Mouse (Mus musculus) midbrain, embryonic 14.5 days (tissue): Measurements from ENCODE around the gene Bach2. TPM values are rescaled to one million over a fixed set of nuclear protein-coding genes. Genes with fewer than 3 reads are reported as not detected.
A peak's percentile ranks its signal among the peaks of the same experiment; 100 is the strongest.

Source experiments
- ATAC-seq: fragments of 200-750 bp; cut with Nextera tagmentation; 2 replicates; pipeline ENCODE4 v1.8.0; 2017; ENCODE audit warnings: moderate number of reproducible peaks, moderate library complexity; ENCODE audit not compliant: low FRiP score, low TSS enrichment
- DNase-seq: peaks from one replicate; pipeline ENCODE4 v3.0.0-alpha.2; 2015
- H3K27ac ChIP-seq: fragments of 300-500 bp; sonication (generic); replicated peaks from 2 replicates; pipeline ENCODE4 v1.5.1; 2014; ENCODE audit warnings: mild to moderate bottlenecking, low read depth, low read length, moderate library complexity
- H3K27me3 ChIP-seq: fragments of 300-500 bp; sonication (generic); 2 replicates; pipeline ENCODE4 v1.6.1; 2014; ENCODE audit warnings: low read length, control low read depth, mixed read lengths; ENCODE audit not compliant: control insufficient read depth, insufficient read depth
- H3K36me3 ChIP-seq: fragments of 300-500 bp; sonication (generic); 2 replicates; pipeline ENCODE4 v1.6.1; 2014; ENCODE audit warnings: low read length, control low read depth; ENCODE audit not compliant: control insufficient read depth, insufficient read depth
- H3K4me1 ChIP-seq: fragments of 300-500 bp; sonication (generic); 2 replicates; pipeline ENCODE4 v1.6.1; 2014; ENCODE audit warnings: mild to moderate bottlenecking, antibody characterized with exemption, low read length, control low read depth; ENCODE audit not compliant: control insufficient read depth, insufficient read depth
- H3K4me2 ChIP-seq: fragments of 300-500 bp; sonication (generic); 2 replicates; pipeline ENCODE4 v1.6.1; 2014; ENCODE audit warnings: mild to moderate bottlenecking, low read length, moderate library complexity
- H3K4me3 ChIP-seq: fragments of 300-500 bp; sonication (generic); replicated peaks from 2 replicates; pipeline ENCODE4 v1.5.1; 2014; ENCODE audit warnings: low read depth, low read length
- H3K9ac ChIP-seq: fragments of 300-500 bp; sonication (generic); replicated peaks from 2 replicates; pipeline ENCODE4 v1.6.1; 2014; ENCODE audit warnings: mild to moderate bottlenecking, low read length, moderate library complexity
- H3K9me3 ChIP-seq: fragments of 300-500 bp; sonication (generic); 2 replicates; pipeline ENCODE4 v1.6.1; 2016; ENCODE audit warnings: low read length, control low read depth, mixed read lengths; ENCODE audit not compliant: control insufficient read depth
- WGBS: fragments of 180-500 bp; shearing (Covaris S2); extraction: QIAGEN DNeasy Blood & Tissue Kit; methylation state at CpG from one replicate; pipeline ENCODE4 v1.1.7; 2014; 5-methylcytosine and 5-hydroxymethylcytosine counted together
- polyA plus RNA-seq: library from polyadenylated mRNA; unstranded; fragments of >200 nt; fragmentation: Nextera tagmentation; extraction: Ambion mirVana; gene quantifications from 2 replicates; pipeline ENCODE4 v1.2.1, GENCODE M21; 2014

Gene Bach2
- polyA plus RNA-seq, 1 experiment from 2014 or later, result 27.0 TPM

DNA sequence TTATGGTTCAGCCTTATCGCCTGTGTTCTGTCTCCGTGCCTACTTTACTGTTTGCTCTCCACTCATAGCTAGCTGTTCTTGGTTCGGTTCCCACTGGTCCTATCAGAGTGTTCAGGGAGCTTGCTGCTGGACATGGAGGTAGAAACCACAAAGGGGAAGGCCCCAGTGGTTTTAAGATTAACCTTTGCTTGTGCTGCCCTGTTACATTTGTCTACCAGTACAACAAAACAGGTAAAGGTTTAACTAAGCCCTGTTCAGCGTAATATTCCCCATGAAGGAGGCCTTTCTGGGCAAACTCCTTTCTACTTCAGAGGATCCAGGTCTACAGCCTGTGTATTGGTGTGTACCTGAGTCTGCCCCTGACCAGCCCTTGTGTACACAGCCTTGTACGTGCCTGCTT is 164.9 kb downstream of the Bach2 start:
- no peaks in the 10 kb centered on the region for H3K9me3 ChIP-seq
- 94% methylated on average over 5 of the region's 5 CpGs for WGBS

DNA sequence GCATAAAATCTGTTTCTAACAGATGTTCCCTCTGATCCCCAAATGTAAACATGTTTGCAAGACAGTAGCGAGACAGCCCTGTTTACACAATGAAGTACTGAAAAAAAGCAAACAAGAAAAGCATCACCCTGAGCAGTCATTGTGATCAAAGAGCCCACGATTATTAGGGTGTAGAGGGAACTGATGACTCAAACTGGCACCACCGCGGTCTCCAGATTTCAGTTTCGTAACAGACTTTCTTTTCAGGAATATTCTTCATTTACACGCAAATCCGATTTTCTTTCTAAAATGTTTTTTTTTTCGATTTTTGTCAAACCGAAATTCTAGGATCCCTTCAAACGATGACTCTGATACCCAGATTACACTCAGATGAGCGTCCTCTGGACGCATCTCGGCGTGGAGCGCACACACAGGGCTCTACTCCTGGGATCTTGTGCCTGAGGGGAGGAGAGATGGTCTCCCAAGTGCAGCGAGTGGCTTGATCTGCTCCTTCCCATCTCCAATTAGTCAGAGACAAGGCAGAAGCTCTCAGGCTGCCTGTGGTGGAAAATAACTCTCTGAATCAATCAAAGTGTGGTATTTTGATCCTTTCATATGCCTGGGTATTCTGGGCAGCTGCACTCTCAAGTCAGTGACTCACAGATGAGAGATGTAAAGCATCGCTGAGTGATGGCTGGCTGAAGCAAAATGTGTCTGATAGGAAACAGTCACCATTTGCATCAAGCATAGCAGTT is 166.7 kb downstream of the Bach2 start:
- Histone ChIP-seq H3K4me3 (no peak overlapping the region), H3K27me3 (no peaks in the 10 kb centered on the region), H3K9me3 (no peaks in the 10 kb centered on the region), H3K4me1 (peaks cover 12% of the 10 kb centered on the region), H3K4me2 (no peak overlapping the region), H3K27ac (peak overlapping the region; percentile 45), H3K36me3 (no peaks in the 10 kb centered on the region), H3K9ac (no peak overlapping the region)
- DNase-seq (no peak), ATAC-seq (no peak)
- WGBS, result 68% methylated on average over 17 of the region's 17 CpGs

More for the DNA sequence above, 164.9 kb downstream of the Bach2 start:
- DNase-seq, result no peak
- ATAC-seq, result no peak
- H3K9ac ChIP-seq, result no peak overlapping the region
- H3K36me3 ChIP-seq, result no peaks in the 10 kb centered on the region
- H3K27me3 ChIP-seq, result no peaks in the 10 kb centered on the region
- no peak overlapping the region for H3K27ac ChIP-seq
- peaks cover 12% of the 10 kb centered on the region for H3K4me1 ChIP-seq
- no peak overlapping the region for H3K4me3 ChIP-seq
- H3K4me2 ChIP-seq, result no peak overlapping the region

DNA sequence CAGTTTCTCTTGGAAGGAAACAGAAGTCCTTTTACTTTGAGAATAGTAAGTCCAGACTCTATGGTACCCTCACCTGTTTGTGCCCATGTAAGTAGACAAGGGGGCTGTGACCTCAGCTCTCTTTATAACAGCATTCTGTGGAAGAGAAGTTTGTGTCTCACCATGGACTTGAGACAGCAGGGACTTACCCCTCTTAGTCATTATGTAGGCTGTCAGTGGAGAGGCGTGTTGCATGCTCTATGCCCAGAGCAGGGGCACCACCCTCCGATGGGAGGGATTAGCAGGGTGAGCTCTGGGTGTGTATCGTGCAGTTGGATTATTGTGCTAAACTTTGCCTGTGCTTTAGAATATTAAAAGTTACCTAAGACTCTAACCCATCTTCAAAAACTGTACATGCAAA is 167.4 kb downstream of the Bach2 start:
- 84% methylated on average over 3 of the region's 3 CpGs for WGBS
- H3K4me1 ChIP-seq, result peaks cover 12% of the 10 kb centered on the region

DNA sequence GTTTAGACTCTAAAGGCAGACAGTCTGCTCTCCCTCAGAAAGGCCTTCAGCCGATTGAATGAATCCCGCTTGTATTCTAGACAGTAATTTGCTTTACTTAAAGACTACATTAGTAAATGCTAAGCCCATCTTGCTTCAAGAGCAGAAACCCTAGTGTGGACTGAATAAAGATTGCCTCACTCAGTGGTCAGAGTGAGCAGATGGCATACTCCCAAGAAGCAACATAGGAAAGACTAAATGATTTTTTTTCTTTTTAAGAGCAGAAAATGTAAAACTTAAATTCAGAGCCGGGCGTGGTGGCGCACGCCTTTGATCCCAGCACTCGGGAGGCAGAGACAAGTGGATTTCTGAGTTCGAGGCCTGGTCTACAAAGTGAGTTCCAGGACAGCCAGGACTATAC is 169.9 kb downstream of the Bach2 start:
- Histone ChIP-seq H3K4me2 (no peak overlapping the region), H3K36me3 (no peaks in the 10 kb centered on the region), H3K4me1 (peaks cover 20% of the 10 kb centered on the region), H3K27me3 (no peaks in the 10 kb centered on the region), H3K27ac (no peak overlapping the region), H3K4me3 (no peak overlapping the region), H3K9me3 (no peaks in the 10 kb centered on the region), H3K9ac (no peak overlapping the region)
- DNase-seq, result no peak
- 92% methylated on average over 8 of the region's 8 CpGs for WGBS
- ATAC-seq, result no peak

More for the DNA sequence above, 167.4 kb downstream of the Bach2 start:
- H3K9ac ChIP-seq, result no peak overlapping the region
- no peak for DNase-seq
- no peaks in the 10 kb centered on the region for H3K9me3 ChIP-seq
- H3K27ac ChIP-seq, result peak overlapping the region; percentile 45; the same call in 1 of the 2 replicates
- no peak overlapping the region for H3K4me3 ChIP-seq
- H3K4me2 ChIP-seq, result no peak overlapping the region
- no peaks in the 10 kb centered on the region for H3K36me3 ChIP-seq
- H3K27me3 ChIP-seq, result no peaks in the 10 kb centered on the region
- no peak for ATAC-seq

DNA sequence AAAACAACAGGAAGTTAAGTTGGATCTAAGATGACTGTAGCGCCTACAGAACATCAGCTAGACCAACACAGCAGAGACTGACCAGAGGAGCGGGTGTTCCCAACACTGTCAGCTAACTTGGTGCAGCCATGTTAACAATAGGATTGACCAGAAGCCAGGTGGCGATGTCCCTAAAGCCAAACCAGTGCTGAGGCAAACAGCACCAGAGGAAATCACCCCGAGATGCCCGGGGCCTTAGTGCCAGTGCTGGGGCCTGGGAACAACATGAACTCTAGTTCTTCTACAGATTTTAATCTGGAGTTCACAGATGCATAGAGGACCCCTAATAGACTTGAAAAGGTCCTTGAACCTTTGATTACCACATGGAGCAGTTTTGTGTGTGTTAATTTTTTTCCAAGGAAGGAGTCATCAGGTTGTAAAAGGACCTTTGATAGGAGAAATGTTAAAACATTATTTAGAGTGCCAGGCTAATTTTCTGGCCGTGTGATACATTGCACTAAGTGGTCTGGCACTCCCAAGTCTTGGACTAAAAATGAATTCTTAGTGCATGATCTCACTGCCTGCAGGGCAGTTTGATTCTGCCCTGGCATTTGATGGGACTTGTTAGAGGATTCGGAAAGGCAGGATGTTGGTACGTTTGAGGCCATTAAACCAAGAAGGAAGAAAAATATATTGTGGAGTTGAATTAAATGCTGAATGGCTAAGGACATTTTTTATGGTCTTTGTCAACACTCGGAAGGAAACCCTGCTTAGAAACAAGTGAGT is 170.7 kb downstream of the Bach2 start:
- WGBS, result 90% methylated on average over 9 of the region's 9 CpGs
- Histone ChIP-seq H3K4me2 (no peak overlapping the region), H3K27ac (no peak overlapping the region), H3K4me1 (peaks cover 20% of the 10 kb centered on the region), H3K9ac (no peak overlapping the region), H3K36me3 (no peaks in the 10 kb centered on the region), H3K9me3 (no peaks in the 10 kb centered on the region), H3K27me3 (no peaks in the 10 kb centered on the region), H3K4me3 (no peak overlapping the region)
- no peak for ATAC-seq
- DNase-seq, result no peak

DNA sequence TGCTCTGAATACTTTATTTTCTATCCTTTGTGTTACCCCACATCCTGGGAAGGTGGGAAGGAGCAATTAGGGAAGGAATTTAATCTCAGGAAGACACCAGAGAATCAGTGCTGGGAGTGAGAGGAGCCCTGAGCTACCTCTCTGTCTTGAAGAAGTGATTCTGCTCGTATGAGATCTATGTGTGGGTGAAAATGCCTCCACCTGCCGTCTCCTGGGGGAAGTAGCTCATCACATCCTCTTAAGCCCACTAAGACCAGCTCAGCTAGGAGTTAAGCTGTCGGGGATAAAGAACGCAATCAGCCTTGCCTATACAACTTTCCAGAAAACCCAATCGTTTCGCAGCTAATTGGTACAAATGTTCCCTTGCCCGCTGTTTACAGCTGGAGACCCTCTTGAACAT is 174.5 kb downstream of the Bach2 start:
- WGBS, result 32% methylated on average over 7 of the region's 7 CpGs
- DNase-seq, result peak; percentile 56

DNA sequence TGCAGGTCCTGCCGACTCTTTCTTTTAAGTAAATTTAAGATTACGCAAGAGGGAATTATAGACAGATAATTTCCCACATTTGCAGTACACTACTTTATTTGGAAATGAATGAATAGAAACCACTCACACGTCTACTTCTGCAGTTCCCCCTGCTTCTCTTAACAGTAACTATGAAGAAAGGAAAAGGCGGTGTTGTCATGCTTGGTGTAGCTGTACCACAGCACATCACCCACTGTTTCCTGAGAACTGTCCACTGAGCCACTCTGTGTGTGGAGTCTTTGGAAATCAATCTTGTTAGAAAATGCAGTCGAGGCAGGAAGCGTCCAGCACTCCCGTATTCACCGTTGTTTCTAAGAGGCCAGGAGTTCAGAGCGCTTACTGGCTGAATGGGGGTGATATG is 174.9 kb downstream of the Bach2 start:
- no peak overlapping the region for H3K9ac ChIP-seq
- peaks cover 8% of the 10 kb centered on the region; the same call in 1 of the 2 replicates for H3K4me1 ChIP-seq
- H3K27ac ChIP-seq, result no peak overlapping the region
- H3K36me3 ChIP-seq, result no peaks in the 10 kb centered on the region
- H3K9me3 ChIP-seq, result no peaks in the 10 kb centered on the region
- no peak overlapping the region for H3K4me3 ChIP-seq
- ATAC-seq (no peak), DNase-seq (no peak)
- H3K4me2 ChIP-seq, result no peak overlapping the region
- no peaks in the 10 kb centered on the region for H3K27me3 ChIP-seq
- 86% methylated on average over 9 of the region's 9 CpGs for WGBS

More for the DNA sequence above, 174.5 kb downstream of the Bach2 start:
- no peaks in the 10 kb centered on the region for H3K27me3 ChIP-seq
- no peak; the same call in 1 of the 2 replicates for ATAC-seq
- no peak overlapping the region for H3K4me3 ChIP-seq
- H3K9me3 ChIP-seq, result no peaks in the 10 kb centered on the region
- peaks cover 8% of the 10 kb centered on the region; the same call in 1 of the 2 replicates for H3K4me1 ChIP-seq
- H3K9ac ChIP-seq, result no peak overlapping the region
- no peak overlapping the region for H3K27ac ChIP-seq
- H3K36me3 ChIP-seq, result no peaks in the 10 kb centered on the region
- no peak overlapping the region for H3K4me2 ChIP-seq

DNA sequence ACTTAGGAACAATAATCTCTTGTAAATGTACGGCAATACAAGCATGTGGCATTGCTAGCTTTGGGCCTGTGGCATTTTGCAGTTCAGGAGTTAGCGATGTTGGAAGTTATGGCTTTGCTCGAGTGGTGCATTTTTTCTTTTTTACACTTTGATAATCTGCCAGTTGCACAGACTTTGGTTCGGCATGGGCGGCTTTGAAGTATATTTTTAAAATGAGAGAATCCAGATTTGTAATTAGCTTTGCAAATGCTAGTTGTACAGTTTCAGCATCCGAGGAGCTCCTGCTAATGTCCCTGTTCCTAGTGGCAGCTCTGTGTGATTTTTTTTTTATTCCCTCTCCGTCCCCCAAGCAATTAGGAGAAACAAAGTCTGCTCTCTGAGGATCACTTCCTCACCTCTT is 176.4 kb downstream of the Bach2 start:
- WGBS, result 83% methylated on average over 7 of the region's 7 CpGs
- Histone ChIP-seq H3K4me1 (peaks cover 8% of the 10 kb centered on the region; the same call in 1 of the 2 replicates), H3K27me3 (no peaks in the 10 kb centered on the region), H3K27ac (no peak overlapping the region), H3K9me3 (no peaks in the 10 kb centered on the region), H3K4me3 (no peak overlapping the region), H3K9ac (no peak overlapping the region), H3K36me3 (no peaks in the 10 kb centered on the region), H3K4me2 (no peak overlapping the region)
- ATAC-seq, result no peak
- no peak for DNase-seq
